Mouse (Mus musculus) frontal cortex, postnatal 36 days (tissue): Measurements from ENCODE around the gene Yjefn3.

ENCODE experiments used
- DNase-seq, 2 experiments: peaks; one replicate each; pipeline ENCODE4 v3.0.0; 2022; ENCODE audit warnings: low spot score in 2 of 2

Yjefn3 gene

DNA sequence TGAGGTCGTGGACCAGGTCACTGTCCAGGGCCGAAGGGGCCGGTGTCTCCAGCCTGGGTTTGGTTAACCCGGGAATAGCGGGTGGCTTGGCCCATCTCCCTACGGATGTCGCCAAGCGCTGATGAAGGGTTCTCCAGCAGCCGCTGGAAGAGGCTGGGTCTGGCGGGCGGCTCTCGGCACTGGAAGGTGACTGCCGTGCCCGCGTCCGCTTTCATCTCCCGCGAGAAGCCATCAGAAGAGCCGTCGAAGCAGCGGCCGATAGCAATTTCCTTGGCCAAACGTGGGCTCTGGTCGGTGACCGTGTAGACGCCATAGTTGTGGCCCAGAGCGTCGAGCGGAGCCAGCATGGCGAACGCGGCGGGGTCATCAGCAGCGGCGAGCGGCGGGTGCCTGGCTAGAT, 21.7 kb downstream of the Yjefn3 start:
- no peak for DNase-seq

DNA sequence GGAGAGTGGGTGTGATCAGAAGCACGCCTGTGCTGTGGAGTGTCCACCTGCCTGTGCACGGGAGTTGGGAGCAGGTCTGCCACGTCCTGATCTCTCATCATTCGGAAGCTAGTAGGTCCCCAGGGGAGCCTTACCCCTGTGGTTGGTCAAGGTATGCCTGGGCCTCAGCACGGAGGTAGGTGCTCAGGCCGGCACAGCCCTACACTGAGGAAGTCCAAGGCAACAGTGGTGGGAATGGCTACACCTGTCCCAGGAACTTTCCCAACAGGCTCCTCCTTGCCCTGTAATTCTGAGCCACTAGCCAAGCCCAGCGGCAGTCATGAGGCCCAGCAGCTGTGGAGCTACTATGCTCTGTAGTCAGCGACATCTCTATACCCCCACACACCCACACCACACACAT, 22.8 kb downstream of the Yjefn3 start:
- DNase-seq: no peak

DNA sequence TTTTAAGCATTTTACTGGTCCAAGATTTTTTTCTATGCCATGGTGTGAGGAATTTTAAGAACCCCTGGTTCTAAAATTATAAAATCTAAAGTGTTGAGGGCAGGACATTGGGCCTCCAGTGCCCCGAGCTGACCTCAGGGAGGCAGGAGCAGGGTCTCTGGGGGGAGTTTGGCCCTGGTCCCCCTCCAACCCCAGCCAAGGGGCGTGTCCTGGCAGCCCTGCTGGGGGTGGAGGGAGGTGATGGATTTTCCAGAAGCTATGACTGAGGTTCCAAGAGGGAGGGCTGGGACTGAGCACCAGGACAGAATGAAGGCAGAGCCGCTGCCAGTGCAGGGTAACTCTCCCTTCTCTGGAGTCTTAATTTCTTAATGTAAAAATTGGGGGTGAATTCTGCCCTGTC, 24.5 kb downstream of the Yjefn3 start:
- DNase-seq: no peak

- no peak for DNase-seq
These were observed 25.1 kb downstream of the Yjefn3 start for GRCm38 (mm10) chr8:69877396-69877795.

DNA sequence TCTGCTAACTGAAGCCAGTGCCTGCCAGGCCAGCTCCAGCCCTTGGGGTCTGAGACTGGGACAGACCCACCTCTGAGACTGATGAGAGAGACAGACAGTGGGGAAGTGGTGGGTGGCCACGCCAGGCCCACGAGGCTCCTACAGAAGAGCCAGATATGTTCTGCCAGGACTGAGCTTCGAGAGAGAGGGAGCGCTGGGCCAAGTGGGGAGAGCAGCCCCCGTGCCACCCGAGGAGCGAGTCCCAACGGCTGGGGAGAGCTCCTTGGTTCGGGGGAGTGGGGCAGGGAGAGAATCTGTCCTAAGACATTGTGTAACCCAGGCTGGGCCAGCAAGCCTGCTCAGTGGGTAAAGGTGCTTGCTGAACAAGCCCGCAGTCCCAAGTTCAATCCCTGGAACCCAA, 25.5 kb downstream of the Yjefn3 start:
- no peak for DNase-seq

DNA sequence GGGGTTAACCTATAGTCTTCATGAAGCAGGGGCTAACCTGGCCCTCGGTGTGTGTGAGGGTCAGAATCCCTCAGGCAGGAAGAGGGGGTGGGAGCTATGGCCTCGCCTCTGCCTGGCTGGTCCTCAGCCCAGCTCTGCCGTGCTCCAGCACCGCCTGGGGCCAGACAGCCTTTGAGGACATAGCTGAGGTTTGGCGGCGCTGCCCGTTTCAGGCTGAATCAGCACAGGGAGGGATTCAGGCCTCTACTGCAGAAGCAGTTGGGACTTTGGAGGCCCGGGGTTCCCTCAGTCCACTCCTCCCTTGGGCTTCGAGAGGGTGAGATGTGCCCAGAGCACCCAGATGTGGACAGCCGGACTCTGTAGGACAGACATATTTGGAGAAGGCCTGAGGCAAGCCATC, 26.4 kb downstream of the Yjefn3 start:
- DNase-seq: no peak

GRCm38 (mm10) chr8:69874654-69875053, 27.9 kb downstream of the Yjefn3 start:
- DNase-seq: no peak

DNA sequence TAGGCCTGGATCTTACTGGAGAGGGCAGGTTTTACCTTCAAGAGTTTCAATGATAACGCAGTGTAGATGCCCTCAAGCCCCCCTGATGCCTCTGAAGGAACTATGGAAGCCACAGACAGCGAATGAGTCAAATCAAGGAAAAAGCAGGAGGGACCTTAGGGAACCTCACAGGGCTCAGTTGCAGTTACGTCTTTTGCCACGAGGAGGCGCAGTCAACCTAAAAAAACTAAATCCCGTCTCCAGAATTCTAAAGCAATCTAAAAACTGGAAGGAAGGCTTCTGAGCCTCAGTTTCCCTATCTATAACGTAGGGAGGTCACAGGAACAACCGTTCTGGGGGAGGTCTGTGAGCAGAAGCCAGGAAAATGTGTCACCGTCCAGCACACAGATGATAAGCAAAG, 28.4 kb downstream of the Yjefn3 start:
- peak; percentile 80 to 82 for DNase-seq

GRCm38 (mm10) chr8:69870907-69871306, 31.6 kb downstream of the Yjefn3 start:
- no peak for DNase-seq

- no peak for DNase-seq
These were observed 32.3 kb downstream of the Yjefn3 start for GRCm38 (mm10) chr8:69870003-69870765.

DNA sequence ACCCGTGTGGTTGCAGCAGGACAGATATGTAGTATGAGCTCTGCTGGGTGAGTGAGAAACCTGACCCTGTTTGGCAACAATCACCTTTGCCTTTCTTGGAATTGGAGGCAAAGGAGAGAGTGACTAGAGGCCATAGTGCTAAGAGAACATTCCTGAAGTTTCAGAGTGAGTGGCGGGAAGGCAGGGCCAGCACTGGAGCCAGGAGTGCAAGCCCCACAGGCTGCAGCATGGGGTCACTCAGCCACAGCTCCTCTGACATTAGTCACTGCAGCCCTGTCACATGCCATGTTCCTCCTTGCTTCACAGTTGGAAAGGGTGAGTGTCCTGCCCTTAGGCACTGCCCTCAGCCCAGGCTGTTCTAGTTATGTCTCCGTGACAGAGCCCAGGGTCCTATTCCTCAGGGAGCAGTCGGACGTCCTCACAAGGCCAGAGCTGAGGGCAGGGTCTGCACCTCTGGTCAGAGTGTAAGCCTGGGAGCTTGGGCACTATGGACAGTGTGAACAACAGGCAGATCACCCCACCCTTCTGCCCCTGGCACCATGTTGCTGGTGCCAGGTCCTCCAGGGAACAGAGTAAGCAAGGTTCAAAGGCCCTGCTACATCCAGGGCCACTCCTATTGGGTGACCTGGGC, 34.7 kb downstream of the Yjefn3 start:
- DNase-seq: no peak

DNA sequence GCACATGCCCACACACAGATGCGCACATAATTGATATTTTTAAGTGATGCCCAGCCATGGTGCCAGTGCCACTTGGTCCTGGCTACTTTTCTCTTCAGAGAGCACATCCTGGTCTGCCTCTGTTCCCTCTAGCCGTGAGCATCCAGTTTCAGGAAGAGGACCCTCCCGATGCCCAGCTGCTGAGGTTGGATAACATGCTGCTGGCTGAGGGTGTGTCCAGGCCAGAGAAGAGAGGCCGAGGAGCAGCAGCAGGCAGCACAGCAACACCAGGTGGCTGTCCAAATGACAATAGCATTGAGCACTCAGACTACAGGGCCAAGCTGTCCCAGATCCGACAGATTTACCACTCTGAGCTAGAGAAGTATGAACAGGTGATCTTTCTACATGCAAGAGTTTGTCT, 38.3 kb downstream of the Yjefn3 start:
- no peak for DNase-seq

DNA sequence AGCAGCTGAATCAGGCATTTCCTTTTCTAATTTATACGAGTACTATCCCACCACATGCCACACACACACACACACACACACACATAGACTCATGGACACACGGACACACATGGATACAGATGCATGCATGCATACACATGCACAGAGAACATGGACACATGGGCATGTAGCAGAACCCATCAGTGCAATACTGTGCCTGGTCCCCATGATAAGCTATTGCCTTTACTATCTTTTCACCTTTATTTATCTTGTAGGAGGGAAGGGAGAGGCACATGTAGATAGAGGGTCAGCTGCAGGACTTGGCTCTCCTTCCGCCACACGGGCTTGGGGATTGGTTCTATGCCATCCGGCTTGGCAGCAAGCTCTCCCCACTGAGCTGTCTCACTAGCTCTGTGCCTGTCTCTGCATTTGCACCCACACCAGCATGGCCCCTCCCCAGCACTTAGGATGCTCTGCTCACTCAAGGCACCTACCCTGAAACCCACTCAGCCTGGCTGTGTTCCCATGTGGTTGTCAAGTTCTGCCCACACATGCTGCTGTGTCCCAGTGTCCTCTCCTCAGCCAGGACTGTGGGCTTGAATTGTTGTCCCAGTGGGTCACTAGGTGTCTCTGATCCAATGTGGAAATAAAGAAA, 39.0 kb downstream of the Yjefn3 start:
- DNase-seq: no peak

DNA sequence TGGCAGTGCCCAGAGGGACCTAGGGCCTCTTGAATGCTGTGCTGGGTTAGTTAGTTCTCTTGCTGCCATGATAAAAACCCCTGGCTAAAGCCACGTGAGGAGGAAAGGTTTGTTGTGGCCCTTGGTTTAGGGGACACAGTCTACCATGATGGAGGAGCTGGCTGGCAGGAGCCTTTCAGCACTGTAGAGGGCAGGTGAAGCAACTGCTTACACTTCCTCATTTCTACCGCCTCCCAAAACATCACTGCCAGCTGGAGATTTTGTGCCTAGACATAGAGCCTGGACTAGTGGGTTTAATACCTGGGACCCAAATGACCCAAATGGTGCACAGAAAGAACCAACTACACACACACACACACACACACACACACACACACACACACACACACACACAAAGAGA, 41.3 kb downstream of the Yjefn3 start:
- DNase-seq: no peak

DNA sequence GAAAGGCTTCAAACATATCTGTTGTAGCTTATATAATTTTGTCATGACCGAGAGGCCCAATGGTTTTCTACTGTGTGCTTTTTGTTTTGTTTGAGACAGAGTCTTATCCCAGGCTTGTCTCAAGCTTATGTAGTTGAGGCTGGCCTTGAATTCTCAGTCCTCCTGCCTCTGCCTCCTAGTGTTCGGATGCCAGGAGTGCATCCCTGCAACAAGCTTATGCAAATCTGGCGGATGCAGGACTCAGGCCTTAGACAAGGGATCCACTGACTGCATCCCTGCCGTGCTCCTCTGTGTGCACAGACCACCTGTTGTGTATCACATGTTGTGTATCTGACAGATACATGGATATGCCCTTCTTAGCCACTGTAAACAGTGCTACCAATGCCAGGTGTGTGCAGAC, 41.7 kb downstream of the Yjefn3 start:
- no peak for DNase-seq

GRCm38 (mm10) chr8:69853869-69854268, 48.6 kb downstream of the Yjefn3 start:
- DNase-seq: no peak

DNA sequence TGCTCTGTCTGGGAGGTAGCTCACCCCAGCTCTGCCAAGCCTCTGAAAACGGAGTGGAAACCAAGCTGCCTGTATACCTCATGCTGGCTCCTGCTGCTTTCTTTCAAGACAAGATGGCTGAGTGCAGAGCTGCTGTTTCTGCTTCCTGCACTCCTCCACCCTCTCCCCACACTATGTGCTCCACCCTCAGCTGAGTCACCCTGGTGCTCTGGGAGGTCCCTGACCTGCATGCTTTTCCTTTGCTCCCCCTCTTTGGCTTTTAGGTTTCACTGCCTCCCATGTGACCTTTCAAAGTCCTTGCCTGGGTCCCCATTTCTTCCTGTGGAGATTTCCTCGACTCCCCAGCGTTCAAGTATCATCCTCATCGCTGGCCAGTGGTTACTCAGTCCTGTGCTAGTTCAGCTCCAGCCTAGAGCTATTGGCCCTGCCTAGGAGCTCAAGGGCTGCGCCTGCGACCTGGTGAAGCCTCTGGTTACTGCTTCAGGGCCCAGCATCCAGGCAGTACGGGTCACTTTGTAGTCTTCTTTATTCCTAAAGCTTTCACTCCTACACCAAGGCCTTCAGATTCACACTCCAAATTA, 51.5 kb downstream of the Yjefn3 start:
- DNase-seq: no peak

DNA sequence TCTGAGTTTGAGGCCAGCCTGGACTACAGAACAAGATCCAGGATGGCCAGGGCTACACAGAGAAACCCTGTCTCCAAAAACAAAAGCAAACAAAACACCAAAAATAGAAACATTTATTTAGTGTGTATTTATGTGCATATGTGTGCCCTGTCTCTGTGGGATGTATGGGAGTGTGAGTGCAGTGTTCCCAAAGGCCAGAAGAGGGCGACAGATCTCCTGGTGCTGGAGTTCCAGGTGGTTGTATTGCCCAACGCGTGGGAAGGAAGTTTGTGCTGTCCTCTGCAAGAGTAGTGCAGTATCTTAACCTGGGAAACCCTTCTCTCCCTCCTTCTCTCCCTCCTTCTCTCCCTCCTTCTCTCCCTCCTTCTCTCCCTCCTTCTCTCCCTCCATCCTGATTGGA, 52.6 kb downstream of the Yjefn3 start:
- DNase-seq: no peak

DNA sequence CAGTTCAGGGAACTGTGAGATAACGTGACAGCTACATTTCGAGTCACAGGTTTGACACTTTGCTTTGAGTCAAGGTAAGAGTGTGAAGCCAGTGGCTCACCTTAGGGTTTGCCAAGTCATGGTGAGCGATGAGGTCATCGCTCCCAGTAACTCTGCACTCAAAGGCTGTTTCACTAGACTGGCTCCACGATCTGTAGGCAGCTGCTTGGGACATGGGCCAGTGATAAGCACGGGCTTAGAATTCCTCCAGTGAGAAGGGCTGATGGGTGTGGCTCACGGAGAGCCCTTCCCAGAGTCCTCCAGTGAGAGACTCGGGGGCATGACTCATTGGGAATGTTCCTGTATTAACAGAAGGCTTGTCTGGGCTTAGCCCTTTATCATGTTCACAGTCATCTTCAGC, 53.6 kb downstream of the Yjefn3 start:
- no peak for DNase-seq

GRCm38 (mm10) chr8:69847167-69848065, 55.1 kb downstream of the Yjefn3 start:
- no peak for DNase-seq
